Mouse (Mus musculus) midbrain, embryonic 11.5 days (tissue): ENCODE results near the gene Tsc22d1. TPM values are rescaled to one million over a fixed set of nuclear protein-coding genes. Genes with fewer than 3 reads are reported as not detected.
A peak's percentile ranks its signal among the peaks of the same experiment; 100 is the strongest.

ENCODE experiments used
- ATAC-seq: fragments of 200-750 bp; cut with Nextera tagmentation; 2 replicates; pipeline ENCODE4 v1.8.0; 2017; ENCODE audit warnings: moderate TSS enrichment, moderate library complexity; ENCODE audit not compliant: low FRiP score
- DNase-seq: peaks from one replicate; pipeline ENCODE4 v3.0.0; 2015; ENCODE audit warnings: low spot score; ENCODE audit errors: missing footprints
- H3K27ac ChIP-seq: fragments of 300-500 bp; sonication (generic); 2 replicates; pipeline ENCODE4 v1.5.1; 2014; ENCODE audit warnings: low read depth, low read length
- H3K27me3 ChIP-seq: fragments of 300-500 bp; sonication (generic); 2 replicates; pipeline ENCODE4 v1.6.1; 2014; ENCODE audit warnings: mild to moderate bottlenecking, low read length, moderate library complexity, mixed read lengths; ENCODE audit not compliant: control insufficient read depth, insufficient read depth
- H3K36me3 ChIP-seq: fragments of 300-500 bp; sonication (generic); 2 replicates; pipeline ENCODE4 v1.6.1; 2014; ENCODE audit warnings: mild to moderate bottlenecking, low read length, moderate library complexity, mixed read lengths; ENCODE audit not compliant: control insufficient read depth, insufficient read depth
- H3K4me1 ChIP-seq: fragments of 300-500 bp; sonication (generic); 2 replicates; pipeline ENCODE4 v1.6.1; 2014; ENCODE audit warnings: low read length; ENCODE audit not compliant: control insufficient read depth, insufficient read depth
- H3K4me2 ChIP-seq: fragments of 300-500 bp; sonication (generic); 2 replicates; pipeline ENCODE4 v1.6.1; 2014; ENCODE audit warnings: mild to moderate bottlenecking, moderate library complexity
- H3K4me3 ChIP-seq: fragments of 300-500 bp; sonication (generic); 2 replicates; pipeline ENCODE4 v1.5.1; 2014; ENCODE audit warnings: low read depth, low read length
- H3K9ac ChIP-seq: fragments of 300-500 bp; sonication (generic); 2 replicates; pipeline ENCODE4 v1.6.1; 2014; ENCODE audit warnings: low read length
- H3K9me3 ChIP-seq: fragments of 300-500 bp; sonication (generic); 2 replicates; pipeline ENCODE4 v1.6.1; 2016; ENCODE audit warnings: low read length; ENCODE audit not compliant: control insufficient read depth
- WGBS: fragments of 180-500 bp; shearing (Covaris S2); extraction: QIAGEN DNeasy Blood & Tissue Kit; methylation state at CpG from one replicate; pipeline ENCODE4 v1.1.7; 2014; 5-methylcytosine and 5-hydroxymethylcytosine counted together
- polyA plus RNA-seq: library from polyadenylated mRNA; unstranded; fragments of >200 nt; fragmentation: Nextera tagmentation; extraction: Ambion mirVana; gene quantifications from 2 replicates; pipeline ENCODE4 v1.2.1, GENCODE M21; 2014

Gene Tsc22d1
- polyA plus RNA-seq, 1 experiment from 2014 or later, result 495 TPM

GRCm38 (mm10) chr14:76504121-76504737, 89.5 kb downstream of the Tsc22d1 start:
- peaks cover 5% of the 10 kb centered on the region; the same call in 1 of the 2 replicates for H3K36me3 ChIP-seq
- peak overlapping the region; percentile 53 for H3K4me3 ChIP-seq
- H3K27ac ChIP-seq, result peak overlapping the region; percentile 100
- WGBS, result under 1% methylated on average over 50 of the region's 52 CpGs
- DNase-seq (peak; percentile 99), ATAC-seq (peak; percentile 93)
- H3K9me3 ChIP-seq, result no peaks in the 10 kb centered on the region
- no peaks in the 10 kb centered on the region for H3K27me3 ChIP-seq
- H3K4me1 ChIP-seq, result peaks cover 14% of the 10 kb centered on the region
- peak overlapping the region; percentile 86 for H3K4me2 ChIP-seq
- H3K9ac ChIP-seq, result peak overlapping the region; percentile 96

- H3K4me1 ChIP-seq, result peaks cover 10% of the 10 kb centered on the region
- WGBS, result 2% methylated on average over 10 of the region's 10 CpGs
- peak overlapping the region; percentile 100 for H3K27ac ChIP-seq
- H3K9ac ChIP-seq, result peak overlapping the region; percentile 96
- ATAC-seq (no peak), DNase-seq (no peak)
- peaks cover 5% of the 10 kb centered on the region; the same call in 1 of the 2 replicates for H3K36me3 ChIP-seq
- peak overlapping the region; percentile 53 for H3K4me3 ChIP-seq
- H3K9me3 ChIP-seq, result no peaks in the 10 kb centered on the region
- H3K4me2 ChIP-seq, result peak overlapping the region; percentile 86
- H3K27me3 ChIP-seq, result no peaks in the 10 kb centered on the region
These were observed 90.3 kb downstream of the Tsc22d1 start for GRCm38 (mm10) chr14:76505101-76505438.

GRCm38 (mm10) chr14:76505439-76506220, 90.9 kb downstream of the Tsc22d1 start:
- Histone ChIP-seq H3K4me2 (peak overlapping the region; percentile 86), H3K27me3 (no peaks in the 10 kb centered on the region), H3K4me3 (peak overlapping the region; percentile 53), H3K9ac (peak overlapping the region; percentile 96), H3K27ac (peak overlapping the region; percentile 100), H3K36me3 (peaks cover 5% of the 10 kb centered on the region; the same call in 1 of the 2 replicates), H3K4me1 (peaks cover 7% of the 10 kb centered on the region), H3K9me3 (no peaks in the 10 kb centered on the region)
- WGBS, result under 1% methylated on average over 31 of the region's 31 CpGs
- ATAC-seq (peak; percentile 87), DNase-seq (peak; percentile 98)

- Histone ChIP-seq H3K4me3 (peak overlapping the region; percentile 53), H3K9me3 (no peaks in the 10 kb centered on the region), H3K9ac (peak overlapping the region; percentile 96), H3K27me3 (no peaks in the 10 kb centered on the region), H3K27ac (peak overlapping the region; percentile 100), H3K4me2 (peak overlapping the region; percentile 86), H3K4me1 (peaks cover 7% of the 10 kb centered on the region), H3K36me3 (peaks cover 5% of the 10 kb centered on the region; the same call in 1 of the 2 replicates)
- no peak for ATAC-seq
- WGBS, result 50% methylated on average over 27 of the region's 27 CpGs
- peak; percentile 90 for DNase-seq
These were observed 91.9 kb downstream of the Tsc22d1 start for GRCm38 (mm10) chr14:76506425-76507205.

GRCm38 (mm10) chr14:76507357-76507756, 92.6 kb downstream of the Tsc22d1 start:
- Histone ChIP-seq H3K9ac (no peak overlapping the region), H3K4me2 (peak overlapping the region; percentile 2; the same call in 1 of the 2 replicates), H3K4me3 (no peak overlapping the region), H3K27me3 (no peaks in the 10 kb centered on the region), H3K4me1 (peaks cover 7% of the 10 kb centered on the region), H3K9me3 (no peaks in the 10 kb centered on the region), H3K36me3 (peaks cover 5% of the 10 kb centered on the region; the same call in 1 of the 2 replicates), H3K27ac (no peak overlapping the region)
- DNase-seq (no peak), ATAC-seq (no peak)
- WGBS, result 90% methylated on average over 7 of the region's 7 CpGs

- Histone ChIP-seq H3K4me2 (no peak overlapping the region; the same call in 1 of the 2 replicates), H3K36me3 (peaks cover 5% of the 10 kb centered on the region; the same call in 1 of the 2 replicates), H3K9ac (no peak overlapping the region), H3K27ac (no peak overlapping the region), H3K27me3 (no peaks in the 10 kb centered on the region), H3K4me1 (peaks cover 10% of the 10 kb centered on the region), H3K4me3 (no peak overlapping the region), H3K9me3 (no peaks in the 10 kb centered on the region)
- DNase-seq (no peak), ATAC-seq (no peak)
- WGBS, result 92% methylated on average over 9 of the region's 9 CpGs
These were observed 93.2 kb downstream of the Tsc22d1 start for GRCm38 (mm10) chr14:76507804-76508500.

GRCm38 (mm10) chr14:76508701-76509100, 93.9 kb downstream of the Tsc22d1 start:
- no peaks in the 10 kb centered on the region for H3K27me3 ChIP-seq
- DNase-seq, result no peak
- no peak for ATAC-seq
- H3K27ac ChIP-seq, result no peak overlapping the region
- H3K9ac ChIP-seq, result no peak overlapping the region
- H3K4me3 ChIP-seq, result no peak overlapping the region
- no peaks in the 10 kb centered on the region for H3K9me3 ChIP-seq
- no peak overlapping the region for H3K4me2 ChIP-seq
- H3K36me3 ChIP-seq, result peaks cover 5% of the 10 kb centered on the region; the same call in 1 of the 2 replicates
- 80% methylated on average over 10 of the region's 10 CpGs for WGBS
- peaks cover 17% of the 10 kb centered on the region for H3K4me1 ChIP-seq

- Histone ChIP-seq H3K4me3 (no peak overlapping the region), H3K4me1 (peaks cover 25% of the 10 kb centered on the region), H3K9ac (no peak overlapping the region), H3K27me3 (no peaks in the 10 kb centered on the region), H3K4me2 (no peak overlapping the region), H3K27ac (no peak overlapping the region), H3K36me3 (peaks cover 2% of the 10 kb centered on the region; the same call in 1 of the 2 replicates), H3K9me3 (no peaks in the 10 kb centered on the region)
- no peak for ATAC-seq
- peak; percentile 85 for DNase-seq
- 76% methylated on average over 7 of the region's 7 CpGs for WGBS
These were observed 97.2 kb downstream of the Tsc22d1 start for GRCm38 (mm10) chr14:76511971-76512370.
